Mouse (Mus musculus): ENCODE measurements around the gene Pla2g4a.
"Not testable (repeated sequence)": the region's sequence is repeated elsewhere in the genome, so short reads cannot be mapped to it uniquely, and the experiment has no call there.

The Pla2g4a gene

GRCm38 (mm10) chr1:149946432-149946831 lies 14.7 kb downstream of the Pla2g4a start:
- H3K9me3 ChIP-seq (ENCODE audit: low read length): no peaks in the 10 kb centered on the region
- H3K4me1 ChIP-seq (replicated peaks; ENCODE audit: low read depth, low read length): no peaks in the 10 kb centered on the region
- H3K36me3 ChIP-seq (ENCODE audit: insufficient read depth, low read length): no peaks in the 10 kb centered on the region
- H3K4me3 ChIP-seq (replicated peaks; ENCODE audit: low read length): no peak overlapping the region
- no peak for TF ChIP-seq POU5F1 (IDR thresholded peaks at IDR 0.05; ENCODE audit: borderline replicate concordance, low read length)
- no peak for TF ChIP-seq NANOG (IDR thresholded peaks at IDR 0.05; ENCODE audit: borderline replicate concordance, low read length)
- no peak for TF ChIP-seq CTCF (conservative IDR thresholded peaks at IDR 0.05; ENCODE audit: low read length)
- no peaks in the 10 kb centered on the region for H3K27me3 ChIP-seq (ENCODE audit: insufficient read depth, low read length)

- Histone ChIP-seq H3K4me3 (replicated peaks; ENCODE audit: low read length) (no peak overlapping the region), H3K36me3 (ENCODE audit: insufficient read depth, low read length) (no peaks in the 10 kb centered on the region), H3K9me3 (ENCODE audit: low read length) (no peaks in the 10 kb centered on the region), H3K4me1 (replicated peaks; ENCODE audit: low read depth, low read length) (no peaks in the 10 kb centered on the region), H3K27me3 (ENCODE audit: insufficient read depth, low read length) (no peaks in the 10 kb centered on the region)
- TF ChIP-seq NANOG (IDR thresholded peaks at IDR 0.05; ENCODE audit: borderline replicate concordance, low read length) (no peak), CTCF (conservative IDR thresholded peaks at IDR 0.05; ENCODE audit: low read length) (no peak), POU5F1 (IDR thresholded peaks at IDR 0.05; ENCODE audit: borderline replicate concordance, low read length) (no peak)
These were observed 17.5 kb downstream of the Pla2g4a start for GRCm38 (mm10) chr1:149943611-149944010.

DNA sequence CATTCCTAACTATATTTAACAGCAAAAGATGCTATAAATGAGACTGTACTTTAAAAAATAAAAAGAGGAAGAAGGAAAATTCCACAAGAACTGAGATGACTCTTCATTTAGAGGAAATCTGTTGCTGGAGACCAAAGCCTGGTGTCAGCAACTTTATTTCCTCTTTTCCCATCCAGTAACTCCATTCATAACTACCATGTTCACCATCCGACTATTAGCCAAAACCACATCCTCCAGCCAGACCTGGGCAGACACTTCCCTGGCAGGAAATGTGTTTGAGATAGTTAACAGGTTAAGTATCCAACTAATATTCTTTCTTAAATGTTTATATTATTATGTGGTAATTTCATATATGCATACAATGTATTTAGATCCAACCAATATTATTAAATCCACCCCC lies 20.8 kb downstream of the Pla2g4a start:
- Histone ChIP-seq H3K9me3 (ENCODE audit: low read length) (no peaks in the 10 kb centered on the region), H3K27me3 (ENCODE audit: insufficient read depth, low read length) (no peaks in the 10 kb centered on the region), H3K36me3 (ENCODE audit: insufficient read depth, low read length) (no peaks in the 10 kb centered on the region), H3K4me3 (replicated peaks; ENCODE audit: low read length) (no peak overlapping the region), H3K4me1 (replicated peaks; ENCODE audit: low read depth, low read length) (no peaks in the 10 kb centered on the region)
- TF ChIP-seq NANOG (IDR thresholded peaks at IDR 0.05; ENCODE audit: borderline replicate concordance, low read length) (no peak), POU5F1 (IDR thresholded peaks at IDR 0.05; ENCODE audit: borderline replicate concordance, low read length) (no peak), CTCF (conservative IDR thresholded peaks at IDR 0.05; ENCODE audit: low read length) (no peak)

DNA sequence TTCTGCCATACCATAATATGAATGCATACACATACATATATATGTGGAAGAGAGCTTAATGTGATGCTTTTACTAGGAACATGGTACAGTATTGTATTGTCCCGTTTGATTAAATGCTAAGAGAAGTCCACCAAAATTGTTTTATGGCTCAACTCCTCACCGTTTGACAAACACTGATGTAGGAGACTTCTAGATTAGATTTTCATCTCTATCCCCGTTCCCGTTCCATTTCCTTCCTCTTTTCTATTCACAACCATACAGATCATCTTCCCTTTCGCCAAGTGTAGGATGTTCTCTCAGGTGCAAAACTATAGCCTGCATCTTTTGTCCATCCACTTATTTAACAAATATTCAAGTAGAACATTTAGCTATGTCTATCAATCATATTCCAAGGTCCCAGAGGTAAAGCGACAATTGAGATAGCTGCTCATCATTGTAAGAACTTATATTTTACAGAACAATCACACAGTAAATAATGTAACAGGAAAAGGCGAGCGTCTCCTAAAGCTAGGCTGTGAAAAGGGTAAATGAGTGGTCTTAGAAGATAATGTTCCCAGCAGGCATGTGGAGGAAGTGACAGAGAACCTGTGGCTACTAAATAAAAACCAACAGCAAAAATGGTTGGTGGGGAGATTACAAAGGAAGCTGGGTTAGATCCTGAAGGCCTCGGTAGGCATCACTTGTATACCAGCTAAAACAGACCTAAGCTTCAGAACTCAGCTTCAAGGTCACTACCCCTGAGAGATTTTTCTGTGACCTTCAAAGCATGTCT lies 21.6 kb downstream of the Pla2g4a start:
- TF ChIP-seq POU5F1 (IDR thresholded peaks at IDR 0.05; ENCODE audit: borderline replicate concordance, low read length) (no peak), CTCF (conservative IDR thresholded peaks at IDR 0.05; ENCODE audit: low read length) (no peak), NANOG (IDR thresholded peaks at IDR 0.05; ENCODE audit: borderline replicate concordance, low read length) (no peak)
- Histone ChIP-seq H3K9me3 (ENCODE audit: low read length) (no peaks in the 10 kb centered on the region), H3K27me3 (ENCODE audit: insufficient read depth, low read length) (no peaks in the 10 kb centered on the region), H3K4me1 (replicated peaks; ENCODE audit: low read depth, low read length) (no peaks in the 10 kb centered on the region), H3K36me3 (ENCODE audit: insufficient read depth, low read length) (no peaks in the 10 kb centered on the region), H3K4me3 (replicated peaks; ENCODE audit: low read length) (no peak overlapping the region)

- H3K27me3 ChIP-seq (ENCODE audit: insufficient read depth, low read length): no peaks in the 10 kb centered on the region
- H3K9me3 ChIP-seq (ENCODE audit: low read length): no peaks in the 10 kb centered on the region
- no peaks in the 10 kb centered on the region for H3K36me3 ChIP-seq (ENCODE audit: insufficient read depth, low read length)
- H3K4me3 ChIP-seq (replicated peaks; ENCODE audit: low read length): no peak overlapping the region
- TF ChIP-seq CTCF (conservative IDR thresholded peaks at IDR 0.05; ENCODE audit: low read length) (no peak), POU5F1 (IDR thresholded peaks at IDR 0.05; ENCODE audit: borderline replicate concordance, low read length) (no peak), NANOG (IDR thresholded peaks at IDR 0.05; ENCODE audit: borderline replicate concordance, low read length) (no peak)
- H3K4me1 ChIP-seq (replicated peaks; ENCODE audit: low read depth, low read length): no peaks in the 10 kb centered on the region
These were observed 23.3 kb downstream of the Pla2g4a start for GRCm38 (mm10) chr1:149937825-149938224.

DNA sequence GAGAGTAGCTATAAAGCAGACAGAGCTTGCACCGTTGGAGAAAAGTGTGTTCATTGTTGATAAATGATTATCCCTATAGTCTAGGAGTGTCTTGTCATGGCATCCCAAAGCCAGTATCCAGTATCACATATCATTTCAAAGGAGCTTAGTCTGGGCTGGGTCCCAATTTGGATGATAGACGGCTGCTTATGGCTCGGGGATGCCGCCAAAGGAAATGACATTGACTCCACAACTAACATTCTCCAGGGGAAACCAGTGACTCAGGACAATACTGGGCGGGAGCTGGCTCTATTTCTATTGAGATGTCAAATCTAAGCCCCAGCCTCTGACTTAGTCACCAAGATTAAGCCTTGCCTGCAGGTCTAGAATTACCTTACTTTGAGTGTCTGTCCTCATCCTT lies 31.9 kb downstream of the Pla2g4a start:
- Histone ChIP-seq H3K4me3 (replicated peaks; ENCODE audit: low read length) (no peak overlapping the region), H3K36me3 (ENCODE audit: insufficient read depth, low read length) (no peaks in the 10 kb centered on the region), H3K4me1 (replicated peaks; ENCODE audit: low read depth, low read length) (no peaks in the 10 kb centered on the region), H3K9me3 (ENCODE audit: low read length) (no peaks in the 10 kb centered on the region), H3K27me3 (ENCODE audit: insufficient read depth, low read length) (no peaks in the 10 kb centered on the region)
- TF ChIP-seq POU5F1 (IDR thresholded peaks at IDR 0.05; ENCODE audit: borderline replicate concordance, low read length): no peak
- no peak for TF ChIP-seq CTCF (conservative IDR thresholded peaks at IDR 0.05; ENCODE audit: low read length)
- TF ChIP-seq NANOG (IDR thresholded peaks at IDR 0.05; ENCODE audit: borderline replicate concordance, low read length): no peak

DNA sequence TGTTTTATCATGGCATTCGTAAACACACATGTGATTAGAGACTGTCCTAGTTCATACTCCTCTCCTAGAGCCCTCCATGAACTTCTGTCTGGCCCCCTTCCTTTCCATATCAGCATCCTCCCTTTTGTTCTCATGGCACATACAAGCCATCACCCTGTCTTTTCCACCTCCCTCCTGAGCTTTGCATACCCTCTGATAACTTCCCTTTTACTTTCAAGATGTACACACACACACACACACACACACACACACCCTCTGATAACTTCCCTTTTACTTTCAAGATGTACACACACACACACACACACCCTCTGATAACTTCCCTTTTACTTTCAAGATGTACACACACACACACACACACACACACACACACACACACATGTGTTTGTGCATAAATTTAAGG lies 37.4 kb downstream of the Pla2g4a start:
- H3K4me3 ChIP-seq (replicated peaks; ENCODE audit: low read length); H3K36me3 ChIP-seq (ENCODE audit: insufficient read depth, low read length); H3K27me3 ChIP-seq (ENCODE audit: insufficient read depth, low read length); H3K9me3 ChIP-seq (ENCODE audit: low read length); H3K4me1 ChIP-seq (replicated peaks; ENCODE audit: low read depth, low read length): not testable (repeated sequence)

GRCm38 (mm10) chr1:149922219-149922618 lies 38.9 kb downstream of the Pla2g4a start:
- Histone ChIP-seq H3K36me3 (ENCODE audit: insufficient read depth, low read length) (no peaks in the 10 kb centered on the region), H3K4me1 (replicated peaks; ENCODE audit: low read depth, low read length) (no peaks in the 10 kb centered on the region), H3K4me3 (replicated peaks; ENCODE audit: low read length) (no peak overlapping the region), H3K9me3 (ENCODE audit: low read length) (no peaks in the 10 kb centered on the region), H3K27me3 (ENCODE audit: insufficient read depth, low read length) (no peaks in the 10 kb centered on the region)
- no peak for TF ChIP-seq POU5F1 (IDR thresholded peaks at IDR 0.05; ENCODE audit: borderline replicate concordance, low read length)
- TF ChIP-seq CTCF (conservative IDR thresholded peaks at IDR 0.05; ENCODE audit: low read length): no peak
- TF ChIP-seq NANOG (IDR thresholded peaks at IDR 0.05; ENCODE audit: borderline replicate concordance, low read length): no peak

- Histone ChIP-seq H3K9me3 (ENCODE audit: low read length) (no peaks in the 10 kb centered on the region), H3K36me3 (ENCODE audit: insufficient read depth, low read length) (no peaks in the 10 kb centered on the region), H3K4me1 (replicated peaks; ENCODE audit: low read depth, low read length) (no peaks in the 10 kb centered on the region), H3K27me3 (ENCODE audit: insufficient read depth, low read length) (no peaks in the 10 kb centered on the region), H3K4me3 (replicated peaks; ENCODE audit: low read length) (no peak overlapping the region)
- TF ChIP-seq CTCF (conservative IDR thresholded peaks at IDR 0.05; ENCODE audit: low read length): no peak
- TF ChIP-seq POU5F1 (IDR thresholded peaks at IDR 0.05; ENCODE audit: borderline replicate concordance, low read length): no peak
- TF ChIP-seq NANOG (IDR thresholded peaks at IDR 0.05; ENCODE audit: borderline replicate concordance, low read length): no peak
These were observed 39.8 kb downstream of the Pla2g4a start for GRCm38 (mm10) chr1:149921325-149921724.

All from E14TG2a.4 (cell line).